Mouse (Mus musculus): Measurements from ENCODE around the gene Ddx46. TPM values are rescaled to one million over a fixed set of nuclear protein-coding genes. Genes with fewer than 3 reads are reported as not detected.
"Not testable (repeated sequence)": the region's sequence is repeated elsewhere in the genome, so short reads cannot be mapped to it uniquely, and the experiment has no call there.

Gene Ddx46
- polyA plus RNA-seq, 1 experiment from 2014 or later: 50.8 TPM

DNA sequence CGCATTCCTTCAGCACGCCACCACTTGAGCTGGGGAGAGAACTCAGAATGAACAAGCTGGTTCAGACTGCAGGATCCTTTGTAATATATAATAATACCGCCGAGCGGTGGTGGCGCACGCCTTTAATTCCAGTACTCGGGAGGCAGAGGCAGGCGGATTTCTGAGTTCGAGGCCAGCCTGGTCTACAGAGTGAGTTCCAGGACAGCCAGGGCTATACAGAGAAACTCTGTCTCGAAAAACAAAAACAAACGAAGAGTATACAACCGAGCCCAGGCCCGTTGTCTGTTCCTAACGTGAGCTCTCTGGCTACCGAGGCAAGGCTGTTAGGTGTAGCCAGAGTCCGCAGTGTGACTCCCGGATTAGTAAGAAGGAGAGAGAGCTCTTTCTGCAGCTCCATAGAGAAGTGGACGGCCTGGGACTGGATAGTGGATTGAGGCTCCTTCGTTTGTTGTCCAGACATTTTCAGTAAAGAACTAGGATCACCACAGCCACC, 12.6 kb upstream of the Ddx46 start:
- not testable (repeated sequence) for H3K9me3 ChIP-seq (ENCODE audit: control insufficient read depth, low read length); ATAC-seq (ENCODE audit: low FRiP score); H3K36me3 ChIP-seq (ENCODE audit: control insufficient read depth, insufficient read depth, low read length); H3K4me1 ChIP-seq (replicated peaks; ENCODE audit: control insufficient read depth, insufficient read depth, low read length); H3K27me3 ChIP-seq (ENCODE audit: control insufficient read depth, insufficient read depth, low read length); DNase-seq (ENCODE audit: low spot score)
- peak overlapping the region; percentile 76 for H3K4me2 ChIP-seq (replicated peaks; ENCODE audit: low read depth, low read length)
- peak overlapping the region; percentile 82 for H3K4me3 ChIP-seq (ENCODE audit: low read depth, low read length)
- WGBS: 29% methylated on average over 20 of the region's 20 CpGs
- peak overlapping the region; percentile 78; the same call in 1 of the 2 replicates for H3K27ac ChIP-seq (ENCODE audit: low read depth, low read length)
- peak overlapping the region; percentile 87 for H3K9ac ChIP-seq (ENCODE audit: low read depth, low read length)

DNA sequence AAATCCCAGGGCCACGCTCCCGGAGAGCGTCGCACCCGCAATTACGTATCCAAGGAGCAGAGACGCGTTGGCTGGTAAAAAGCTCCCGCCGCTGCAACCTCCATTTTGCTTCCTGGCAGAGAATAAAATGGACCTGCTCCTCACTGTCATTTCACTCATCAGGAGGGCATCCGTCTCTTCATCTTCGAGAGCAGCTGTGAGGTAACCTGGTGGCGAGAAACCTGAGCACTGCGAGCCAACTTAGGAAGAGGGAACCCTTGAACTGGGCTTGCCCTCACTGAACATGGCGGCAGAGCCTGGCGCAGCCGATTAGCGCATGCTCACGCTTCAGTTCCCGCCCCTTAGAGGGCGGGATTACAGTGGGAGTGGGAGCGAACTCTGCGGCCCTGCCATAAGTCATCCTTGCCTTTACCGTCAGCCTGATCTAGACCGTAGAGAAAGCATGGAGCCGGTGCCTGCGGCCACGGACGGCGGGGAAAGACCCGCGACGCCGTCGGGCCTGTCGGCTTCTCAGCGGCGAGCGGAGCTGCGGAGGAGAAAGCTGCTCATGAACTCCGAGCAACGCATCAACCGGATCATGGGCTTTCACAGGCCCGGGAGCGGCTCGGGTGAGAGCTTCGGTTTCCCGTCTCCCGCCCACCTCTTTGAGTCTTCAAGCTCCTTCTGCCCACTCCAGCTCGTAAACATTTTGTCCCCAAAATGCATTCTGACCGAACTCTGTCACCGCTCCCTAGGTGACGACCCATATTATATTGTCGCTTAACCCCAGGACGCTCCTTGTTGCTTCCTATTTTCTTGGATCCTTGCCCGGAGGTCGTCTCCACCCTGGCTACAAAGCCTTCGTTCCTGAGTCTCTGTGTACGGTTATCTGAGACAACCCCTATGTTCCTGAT, 11.9 kb upstream of the Ddx46 start, which contains the start of gene Caml:
Gene Caml, plus strand, starts transcription at position 357 of the 893 bp plus-strand sequence.
- Histone ChIP-seq H3K9ac (ENCODE audit: low read depth, low read length) (peak within 1 kb of the TSS; percentile 87), H3K36me3 (ENCODE audit: control insufficient read depth, insufficient read depth, low read length) (no peaks in the 10 kb centered on the region), H3K4me1 (replicated peaks; ENCODE audit: control insufficient read depth, insufficient read depth, low read length) (no peaks in the 10 kb centered on the region; the same call in 1 of the 2 replicates), H3K27me3 (ENCODE audit: control insufficient read depth, insufficient read depth, low read length) (no peaks in the 10 kb centered on the region), H3K4me2 (replicated peaks; ENCODE audit: low read depth, low read length) (peak within 1 kb of the TSS; percentile 76), H3K27ac (ENCODE audit: low read depth, low read length) (peak within 1 kb of the TSS; percentile 78), H3K4me3 (ENCODE audit: low read depth, low read length) (peak within 1 kb of the TSS; percentile 82), H3K9me3 (ENCODE audit: control insufficient read depth, low read length) (no peaks in the 10 kb centered on the region)
- DNase-seq (ENCODE audit: low spot score): peak; percentile 95
- ATAC-seq (ENCODE audit: low FRiP score): peak; percentile 98
- WGBS: under 1% methylated on average over 59 of the region's 59 CpGs

DNA sequence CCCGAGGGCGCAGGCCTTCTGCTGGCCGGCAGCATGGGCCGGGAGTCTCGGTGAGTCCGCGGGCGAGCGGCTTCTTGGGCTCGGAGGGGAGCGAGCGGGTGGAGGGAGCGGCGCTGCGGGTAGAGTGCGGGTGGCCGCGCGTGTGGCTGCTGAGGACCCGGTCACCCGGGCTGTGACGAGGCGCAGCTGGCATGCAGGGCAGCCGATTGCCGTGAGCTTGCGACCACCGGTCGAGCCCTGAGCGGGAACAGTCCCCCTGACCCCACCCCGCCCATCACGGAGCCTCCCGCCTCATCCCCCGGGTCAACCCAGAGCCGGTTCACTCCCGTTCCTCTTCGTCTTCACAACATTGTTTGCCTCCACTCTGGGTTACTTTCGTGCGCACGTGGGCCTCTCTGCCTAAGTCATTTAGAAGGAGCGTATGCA, 332 bp downstream of the Ddx46 start:
- H3K36me3 ChIP-seq (ENCODE audit: control insufficient read depth, insufficient read depth, low read length): no peaks in the 10 kb centered on the region; the same call in 1 of the 2 replicates
- H3K4me1 ChIP-seq (replicated peaks; ENCODE audit: control insufficient read depth, insufficient read depth, low read length): no peaks in the 10 kb centered on the region; the same call in 1 of the 2 replicates
- no peak overlapping the region for H3K27ac ChIP-seq (ENCODE audit: low read depth, low read length)
- no peaks in the 10 kb centered on the region for H3K9me3 ChIP-seq (ENCODE audit: control insufficient read depth, low read length)
- H3K4me2 ChIP-seq (replicated peaks; ENCODE audit: low read depth, low read length): peak overlapping the region; percentile 65
- H3K4me3 ChIP-seq (ENCODE audit: low read depth, low read length): peak overlapping the region; percentile 99
- DNase-seq (ENCODE audit: low spot score): no peak
- H3K27me3 ChIP-seq (ENCODE audit: control insufficient read depth, insufficient read depth, low read length): no peaks in the 10 kb centered on the region
- WGBS: under 1% methylated on average over 40 of the region's 40 CpGs
- H3K9ac ChIP-seq (ENCODE audit: low read depth, low read length): peak overlapping the region; percentile 90
- ATAC-seq (ENCODE audit: low FRiP score): peak; percentile 60; the same call in 1 of the 2 replicates

- no peak for ATAC-seq (ENCODE audit: low FRiP score)
- DNase-seq (ENCODE audit: low spot score): no peak
- WGBS: 92% methylated on average over 14 of the region's 14 CpGs
- H3K36me3 ChIP-seq (ENCODE audit: control insufficient read depth, insufficient read depth, low read length): no peaks in the 10 kb centered on the region; the same call in 1 of the 2 replicates
- H3K4me2 ChIP-seq (replicated peaks; ENCODE audit: low read depth, low read length): no peak overlapping the region
- H3K4me3 ChIP-seq (ENCODE audit: low read depth, low read length): no peak overlapping the region
- no peaks in the 10 kb centered on the region; the same call in 1 of the 2 replicates for H3K4me1 ChIP-seq (replicated peaks; ENCODE audit: control insufficient read depth, insufficient read depth, low read length)
- H3K27me3 ChIP-seq (ENCODE audit: control insufficient read depth, insufficient read depth, low read length): no peaks in the 10 kb centered on the region
- H3K9ac ChIP-seq (ENCODE audit: low read depth, low read length): no peak overlapping the region
- no peaks in the 10 kb centered on the region for H3K9me3 ChIP-seq (ENCODE audit: control insufficient read depth, low read length)
- H3K27ac ChIP-seq (ENCODE audit: low read depth, low read length): no peak overlapping the region
These were observed 1.6 kb downstream of the Ddx46 start for GRCm38 (mm10) chr13:55636185-55636983.

DNA sequence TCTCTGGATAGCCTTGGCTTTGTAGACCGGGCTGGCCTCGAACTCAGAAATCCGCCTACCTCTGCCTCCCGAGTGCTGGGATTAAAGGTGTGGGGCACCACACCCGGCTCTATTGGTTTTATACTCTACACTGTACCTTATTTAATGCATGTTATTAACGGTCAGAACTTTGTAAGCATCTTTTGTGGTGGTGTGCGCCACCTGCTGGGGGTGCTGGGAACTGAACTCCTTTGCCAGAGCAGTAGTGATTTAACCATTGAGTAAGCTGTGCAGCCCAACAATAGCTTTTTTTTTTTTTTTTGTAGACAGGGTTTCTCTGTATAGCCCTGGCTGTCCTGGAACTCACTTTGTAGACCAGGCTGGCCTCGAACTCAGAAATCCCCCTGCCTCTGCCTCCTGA, 5.7 kb downstream of the Ddx46 start:
- not testable (repeated sequence) for H3K9ac ChIP-seq (ENCODE audit: low read depth, low read length); H3K27ac ChIP-seq (ENCODE audit: low read depth, low read length); H3K4me2 ChIP-seq (replicated peaks; ENCODE audit: low read depth, low read length); H3K9me3 ChIP-seq (ENCODE audit: control insufficient read depth, low read length); H3K36me3 ChIP-seq (ENCODE audit: control insufficient read depth, insufficient read depth, low read length); H3K27me3 ChIP-seq (ENCODE audit: control insufficient read depth, insufficient read depth, low read length); H3K4me1 ChIP-seq (replicated peaks; ENCODE audit: control insufficient read depth, insufficient read depth, low read length); ATAC-seq (ENCODE audit: low FRiP score); H3K4me3 ChIP-seq (ENCODE audit: low read depth, low read length)
- DNase-seq (ENCODE audit: low spot score): peak; percentile 90
- 67% methylated on average over 8 of the region's 8 CpGs for WGBS

DNA sequence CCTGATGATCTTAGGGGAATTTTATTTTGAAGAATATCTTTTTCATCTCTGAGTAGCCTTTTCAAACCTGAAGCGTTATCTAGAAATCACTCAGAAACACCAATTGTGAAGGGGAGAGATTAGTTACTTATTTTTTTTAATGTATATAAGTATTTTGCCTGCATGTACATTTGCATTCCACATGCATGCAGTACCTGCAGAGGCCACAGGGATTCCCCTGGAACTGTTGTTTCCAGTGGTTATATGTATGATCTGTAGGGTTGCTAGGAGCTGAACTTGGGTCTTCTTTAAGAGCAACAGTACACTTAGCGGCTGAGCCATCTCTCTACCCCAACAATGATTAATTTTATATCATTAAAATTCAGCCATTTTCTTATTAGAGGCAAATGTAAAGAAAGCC, 9.7 kb downstream of the Ddx46 start:
- H3K4me2 ChIP-seq (replicated peaks; ENCODE audit: low read depth, low read length): no peak overlapping the region
- no peaks in the 10 kb centered on the region for H3K9me3 ChIP-seq (ENCODE audit: control insufficient read depth, low read length)
- H3K27me3 ChIP-seq (ENCODE audit: control insufficient read depth, insufficient read depth, low read length): no peaks in the 10 kb centered on the region
- no peak overlapping the region for H3K4me3 ChIP-seq (ENCODE audit: low read depth, low read length)
- H3K9ac ChIP-seq (ENCODE audit: low read depth, low read length): no peak overlapping the region
- peak; percentile 56 for DNase-seq (ENCODE audit: low spot score)
- no peaks in the 10 kb centered on the region for H3K4me1 ChIP-seq (replicated peaks; ENCODE audit: control insufficient read depth, insufficient read depth, low read length)
- no peak for ATAC-seq (ENCODE audit: low FRiP score)
- H3K36me3 ChIP-seq (ENCODE audit: control insufficient read depth, insufficient read depth, low read length): peaks cover 15% of the 10 kb centered on the region
- WGBS: 87% methylated on average over 2 of the region's 2 CpGs
- no peak overlapping the region for H3K27ac ChIP-seq (ENCODE audit: low read depth, low read length)

DNA sequence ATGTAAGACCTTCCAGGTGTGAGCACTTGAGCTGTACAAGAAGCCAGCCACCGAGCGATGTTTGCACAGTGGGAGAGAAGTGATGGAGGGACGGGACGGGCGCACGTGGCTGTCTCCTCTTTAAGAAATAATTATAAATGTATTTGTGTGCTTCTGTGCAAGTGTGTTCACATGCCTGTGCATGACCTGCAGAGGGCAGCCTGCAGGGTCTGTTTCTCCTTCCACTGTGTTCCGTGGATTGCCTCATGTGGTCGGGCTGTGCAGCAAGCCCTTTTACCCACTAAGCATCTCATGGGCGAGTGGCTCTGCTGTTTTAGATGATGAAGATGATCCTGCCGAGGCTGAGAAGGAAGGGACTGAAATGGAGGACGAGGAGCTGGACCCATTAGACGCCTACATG, 15.3 kb downstream of the Ddx46 start:
- peaks cover 29% of the 10 kb centered on the region for H3K36me3 ChIP-seq (ENCODE audit: control insufficient read depth, insufficient read depth, low read length)
- ATAC-seq (ENCODE audit: low FRiP score): no peak
- WGBS: 92% methylated on average over 12 of the region's 12 CpGs

GRCm38 (mm10) chr13:55650980-55651379, 16.2 kb downstream of the Ddx46 start:
- Histone ChIP-seq H3K4me1 (replicated peaks; ENCODE audit: control insufficient read depth, insufficient read depth, low read length) (no peaks in the 10 kb centered on the region), H3K4me3 (ENCODE audit: low read depth, low read length) (no peak overlapping the region), H3K9me3 (ENCODE audit: control insufficient read depth, low read length) (no peaks in the 10 kb centered on the region), H3K9ac (ENCODE audit: low read depth, low read length) (no peak overlapping the region), H3K4me2 (replicated peaks; ENCODE audit: low read depth, low read length) (no peak overlapping the region), H3K27ac (ENCODE audit: low read depth, low read length) (no peak overlapping the region), H3K36me3 (ENCODE audit: control insufficient read depth, insufficient read depth, low read length) (peaks cover 24% of the 10 kb centered on the region), H3K27me3 (ENCODE audit: control insufficient read depth, insufficient read depth, low read length) (no peaks in the 10 kb centered on the region)
- 96% methylated on average over 6 of the region's 6 CpGs for WGBS
- ATAC-seq (ENCODE audit: low FRiP score) (no peak), DNase-seq (ENCODE audit: low spot score) (no peak)

More for the DNA sequence above, 15.3 kb downstream of the Ddx46 start:
- Histone ChIP-seq H3K27ac (ENCODE audit: low read depth, low read length) (no peak overlapping the region), H3K4me3 (ENCODE audit: low read depth, low read length) (no peak overlapping the region), H3K27me3 (ENCODE audit: control insufficient read depth, insufficient read depth, low read length) (no peaks in the 10 kb centered on the region), H3K4me2 (replicated peaks; ENCODE audit: low read depth, low read length) (no peak overlapping the region), H3K9me3 (ENCODE audit: control insufficient read depth, low read length) (no peaks in the 10 kb centered on the region), H3K4me1 (replicated peaks; ENCODE audit: control insufficient read depth, insufficient read depth, low read length) (no peaks in the 10 kb centered on the region), H3K9ac (ENCODE audit: low read depth, low read length) (no peak overlapping the region)
- no peak for DNase-seq (ENCODE audit: low spot score)

Data from hindbrain, embryonic 11.5 days (tissue).